Mouse (Mus musculus): ENCODE data around the gene Pde4d. TPM values are rescaled to one million over a fixed set of nuclear protein-coding genes. Genes with fewer than 3 reads are reported as not detected.

Gene Pde4d
- polyA plus RNA-seq, 1 experiment from 2014 or later: 14.8 TPM

GRCm38 (mm10) chr13:108599186-108599900, 149.6 kb downstream of the Pde4d start:
- H3K4me1 ChIP-seq (ENCODE audit: control insufficient read depth, insufficient read depth, low read length): no peaks in the 10 kb centered on the region
- H3K36me3 ChIP-seq (ENCODE audit: control insufficient read depth, insufficient read depth, low read length): no peaks in the 10 kb centered on the region
- no peak overlapping the region for H3K4me3 ChIP-seq (ENCODE audit: low read length)
- H3K27ac ChIP-seq (ENCODE audit: low read depth, low read length): no peak overlapping the region
- H3K27me3 ChIP-seq (ENCODE audit: control insufficient read depth, insufficient read depth, low read length): no peaks in the 10 kb centered on the region
- H3K4me2 ChIP-seq (replicated peaks; ENCODE audit: low read depth, low read length): no peak overlapping the region
- no peak overlapping the region for H3K9ac ChIP-seq (ENCODE audit: low read depth, low read length)
- 74% methylated on average over 6 of the region's 6 CpGs for WGBS
- H3K9me3 ChIP-seq (ENCODE audit: control insufficient read depth, low read length): no peaks in the 10 kb centered on the region
- peak; percentile 35; the same call in 1 of the 2 replicates for ATAC-seq (ENCODE audit: low FRiP score, low TSS enrichment)

GRCm38 (mm10) chr13:108601021-108601420, 151.3 kb downstream of the Pde4d start:
- Histone ChIP-seq H3K9ac (ENCODE audit: low read depth, low read length) (no peak overlapping the region), H3K9me3 (ENCODE audit: control insufficient read depth, low read length) (no peaks in the 10 kb centered on the region), H3K4me3 (ENCODE audit: low read length) (no peak overlapping the region), H3K4me2 (replicated peaks; ENCODE audit: low read depth, low read length) (no peak overlapping the region), H3K27me3 (ENCODE audit: control insufficient read depth, insufficient read depth, low read length) (no peaks in the 10 kb centered on the region), H3K4me1 (ENCODE audit: control insufficient read depth, insufficient read depth, low read length) (no peaks in the 10 kb centered on the region), H3K36me3 (ENCODE audit: control insufficient read depth, insufficient read depth, low read length) (no peaks in the 10 kb centered on the region), H3K27ac (ENCODE audit: low read depth, low read length) (no peak overlapping the region)
- 98% methylated on average over 2 of the region's 2 CpGs for WGBS
- no peak for ATAC-seq (ENCODE audit: low FRiP score, low TSS enrichment)

GRCm38 (mm10) chr13:108603502-108603901, 153.8 kb downstream of the Pde4d start:
- no peaks in the 10 kb centered on the region for H3K27me3 ChIP-seq (ENCODE audit: control insufficient read depth, insufficient read depth, low read length)
- H3K27ac ChIP-seq (ENCODE audit: low read depth, low read length): no peak overlapping the region
- no peak overlapping the region for H3K4me2 ChIP-seq (replicated peaks; ENCODE audit: low read depth, low read length)
- H3K36me3 ChIP-seq (ENCODE audit: control insufficient read depth, insufficient read depth, low read length): no peaks in the 10 kb centered on the region
- no peaks in the 10 kb centered on the region for H3K9me3 ChIP-seq (ENCODE audit: control insufficient read depth, low read length)
- no peaks in the 10 kb centered on the region for H3K4me1 ChIP-seq (ENCODE audit: control insufficient read depth, insufficient read depth, low read length)
- 60% methylated on average over 1 of the region's 1 CpGs for WGBS
- H3K4me3 ChIP-seq (ENCODE audit: low read length): no peak overlapping the region
- no peak overlapping the region for H3K9ac ChIP-seq (ENCODE audit: low read depth, low read length)
- ATAC-seq (ENCODE audit: low FRiP score, low TSS enrichment): no peak

DNA sequence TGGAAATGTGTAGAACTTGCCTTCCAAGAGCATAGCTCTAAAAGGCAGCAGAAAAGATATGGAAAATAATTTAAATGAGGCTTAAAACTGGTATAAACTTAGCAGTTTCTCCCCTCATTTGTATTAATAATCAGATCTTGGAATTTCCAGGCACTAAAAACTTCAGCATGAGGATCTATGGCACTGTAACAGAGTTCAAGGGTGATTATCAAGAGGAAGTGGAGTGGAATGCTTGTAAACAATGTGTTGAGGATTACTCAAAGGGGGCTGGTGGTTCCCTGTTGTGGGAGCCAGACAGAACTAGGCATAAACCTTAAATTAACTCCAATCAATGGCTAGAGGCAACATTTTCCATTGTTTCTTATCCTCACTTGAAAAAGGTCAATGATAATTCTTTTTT, 154.5 kb downstream of the Pde4d start:
- Histone ChIP-seq H3K9me3 (ENCODE audit: control insufficient read depth, low read length) (no peaks in the 10 kb centered on the region), H3K36me3 (ENCODE audit: control insufficient read depth, insufficient read depth, low read length) (no peaks in the 10 kb centered on the region), H3K4me3 (ENCODE audit: low read length) (no peak overlapping the region), H3K27me3 (ENCODE audit: control insufficient read depth, insufficient read depth, low read length) (no peaks in the 10 kb centered on the region), H3K4me1 (ENCODE audit: control insufficient read depth, insufficient read depth, low read length) (no peaks in the 10 kb centered on the region), H3K9ac (ENCODE audit: low read depth, low read length) (no peak overlapping the region), H3K27ac (ENCODE audit: low read depth, low read length) (0 out of 2 replicates have a peak overlapping the region, but pooled peaks have one; percentile 30), H3K4me2 (replicated peaks; ENCODE audit: low read depth, low read length) (no peak overlapping the region)
- no peak for ATAC-seq (ENCODE audit: low FRiP score, low TSS enrichment)

- no peaks in the 10 kb centered on the region for H3K4me1 ChIP-seq (ENCODE audit: control insufficient read depth, insufficient read depth, low read length)
- no peak for ATAC-seq (ENCODE audit: low FRiP score, low TSS enrichment)
- WGBS: 69% methylated on average over 1 of the region's 1 CpGs
Measured at GRCm38 (mm10) chr13:108618207-108618606, 168.5 kb downstream of the Pde4d start.

DNA sequence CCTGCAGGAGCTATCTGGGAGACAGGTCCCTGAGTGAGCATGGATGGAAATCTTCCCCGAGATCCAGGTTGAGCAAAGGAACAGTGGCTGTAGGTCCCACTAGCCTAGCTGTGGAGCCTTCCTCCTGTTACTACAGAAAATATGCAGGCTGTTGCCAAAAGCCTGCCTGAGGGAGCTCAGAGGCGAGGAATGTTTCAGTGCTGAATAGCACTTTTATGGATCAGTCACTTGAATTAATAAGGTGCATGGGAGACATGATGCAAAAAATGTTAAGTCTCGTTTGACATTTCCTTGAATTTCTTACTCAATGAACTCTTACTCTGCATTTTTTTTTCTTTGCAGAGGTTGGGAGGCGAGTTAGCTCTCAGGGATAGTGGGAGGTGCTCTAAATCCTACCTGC, 172.9 kb downstream of the Pde4d start:
- Histone ChIP-seq H3K9ac (ENCODE audit: low read depth, low read length) (no peak overlapping the region), H3K27me3 (ENCODE audit: control insufficient read depth, insufficient read depth, low read length) (no peaks in the 10 kb centered on the region), H3K4me1 (ENCODE audit: control insufficient read depth, insufficient read depth, low read length) (no peaks in the 10 kb centered on the region), H3K4me3 (ENCODE audit: low read length) (no peak overlapping the region), H3K27ac (ENCODE audit: low read depth, low read length) (no peak overlapping the region), H3K9me3 (ENCODE audit: control insufficient read depth, low read length) (no peaks in the 10 kb centered on the region), H3K4me2 (replicated peaks; ENCODE audit: low read depth, low read length) (no peak overlapping the region), H3K36me3 (ENCODE audit: control insufficient read depth, insufficient read depth, low read length) (no peaks in the 10 kb centered on the region)
- 47% methylated on average over 4 of the region's 4 CpGs for WGBS
- ATAC-seq (ENCODE audit: low FRiP score, low TSS enrichment): no peak

More at GRCm38 (mm10) chr13:108618207-108618606, 168.5 kb downstream of the Pde4d start:
- H3K27ac ChIP-seq (ENCODE audit: low read depth, low read length): no peak overlapping the region
- no peaks in the 10 kb centered on the region for H3K27me3 ChIP-seq (ENCODE audit: control insufficient read depth, insufficient read depth, low read length)
- no peaks in the 10 kb centered on the region for H3K9me3 ChIP-seq (ENCODE audit: control insufficient read depth, low read length)
- no peak overlapping the region for H3K9ac ChIP-seq (ENCODE audit: low read depth, low read length)
- no peak overlapping the region for H3K4me3 ChIP-seq (ENCODE audit: low read length)
- H3K4me2 ChIP-seq (replicated peaks; ENCODE audit: low read depth, low read length): no peak overlapping the region
- no peaks in the 10 kb centered on the region for H3K36me3 ChIP-seq (ENCODE audit: control insufficient read depth, insufficient read depth, low read length)

- no peak for ATAC-seq (ENCODE audit: low FRiP score, low TSS enrichment)
Measured at GRCm38 (mm10) chr13:108623929-108624328, 174.2 kb downstream of the Pde4d start.

DNA sequence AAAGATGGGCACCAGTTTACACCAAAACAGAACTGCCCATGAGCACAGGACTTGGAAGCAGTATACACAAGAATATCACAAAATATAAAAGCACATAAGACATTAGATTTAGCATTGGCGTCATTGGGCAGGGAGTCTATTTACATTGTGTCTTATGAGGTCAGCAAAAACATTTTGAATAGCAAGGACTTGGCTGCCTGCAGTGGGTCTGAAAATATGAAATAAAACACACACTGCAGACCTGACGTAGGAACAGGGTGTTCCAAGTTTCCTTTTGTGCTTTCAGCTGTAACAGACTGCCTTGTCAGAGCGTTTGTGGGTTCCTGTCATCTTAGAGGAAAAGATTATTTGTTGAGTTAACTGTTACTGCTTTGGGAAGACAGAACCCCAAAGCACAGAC, 176.4 kb downstream of the Pde4d start:
- H3K27me3 ChIP-seq (ENCODE audit: control insufficient read depth, insufficient read depth, low read length): no peaks in the 10 kb centered on the region
- H3K4me3 ChIP-seq (ENCODE audit: low read length): no peak overlapping the region
- no peaks in the 10 kb centered on the region for H3K36me3 ChIP-seq (ENCODE audit: control insufficient read depth, insufficient read depth, low read length)
- no peaks in the 10 kb centered on the region for H3K4me1 ChIP-seq (ENCODE audit: control insufficient read depth, insufficient read depth, low read length)
- no peak overlapping the region for H3K9ac ChIP-seq (ENCODE audit: low read depth, low read length)
- ATAC-seq (ENCODE audit: low FRiP score, low TSS enrichment): no peak
- H3K4me2 ChIP-seq (replicated peaks; ENCODE audit: low read depth, low read length): no peak overlapping the region
- no peak overlapping the region for H3K27ac ChIP-seq (ENCODE audit: low read depth, low read length)
- no peaks in the 10 kb centered on the region for H3K9me3 ChIP-seq (ENCODE audit: control insufficient read depth, low read length)
- whole genome bisulfite sequencing: 55% methylated on average over 3 of the region's 3 CpGs

More at GRCm38 (mm10) chr13:108623929-108624328, 174.2 kb downstream of the Pde4d start:
- H3K27me3 ChIP-seq (ENCODE audit: control insufficient read depth, insufficient read depth, low read length): no peaks in the 10 kb centered on the region
- no peak overlapping the region for H3K27ac ChIP-seq (ENCODE audit: low read depth, low read length)
- 87% methylated on average over 3 of the region's 3 CpGs for WGBS
- H3K36me3 ChIP-seq (ENCODE audit: control insufficient read depth, insufficient read depth, low read length): no peaks in the 10 kb centered on the region
- H3K9me3 ChIP-seq (ENCODE audit: control insufficient read depth, low read length): no peaks in the 10 kb centered on the region
- H3K4me2 ChIP-seq (replicated peaks; ENCODE audit: low read depth, low read length): no peak overlapping the region
- H3K4me1 ChIP-seq (ENCODE audit: control insufficient read depth, insufficient read depth, low read length): no peaks in the 10 kb centered on the region
- H3K4me3 ChIP-seq (ENCODE audit: low read length): no peak overlapping the region
- H3K9ac ChIP-seq (ENCODE audit: low read depth, low read length): no peak overlapping the region

DNA sequence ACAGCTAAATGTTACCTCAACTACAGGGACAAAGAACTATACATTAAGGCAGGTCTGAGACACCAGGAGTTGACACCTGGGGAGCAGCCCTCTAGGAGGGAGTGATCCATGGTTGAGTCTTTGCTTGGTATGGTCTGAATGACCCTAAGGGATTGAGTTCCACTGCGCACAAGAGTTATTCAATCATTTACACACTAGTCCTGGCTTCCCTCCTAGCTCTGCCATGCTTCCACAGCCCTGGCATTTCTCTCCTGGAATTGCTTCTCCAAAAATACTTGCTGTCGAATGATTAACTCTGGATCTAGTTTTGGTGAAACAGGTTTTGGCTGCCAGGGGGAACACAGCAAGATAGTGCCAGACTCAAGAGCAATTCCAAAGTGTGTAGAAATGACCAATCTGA, 178.8 kb downstream of the Pde4d start:
- ATAC-seq (ENCODE audit: low FRiP score, low TSS enrichment): peak; percentile 46; the same call in 1 of the 2 replicates

More for the DNA sequence above, 178.8 kb downstream of the Pde4d start:
- peaks cover 3% of the 10 kb centered on the region; the same call in 1 of the 2 replicates for H3K4me1 ChIP-seq (ENCODE audit: control insufficient read depth, insufficient read depth, low read length)
- no peak overlapping the region for H3K4me3 ChIP-seq (ENCODE audit: low read length)
- no peak overlapping the region for H3K4me2 ChIP-seq (replicated peaks; ENCODE audit: low read depth, low read length)
- H3K9me3 ChIP-seq (ENCODE audit: control insufficient read depth, low read length): no peaks in the 10 kb centered on the region
- no peaks in the 10 kb centered on the region for H3K27me3 ChIP-seq (ENCODE audit: control insufficient read depth, insufficient read depth, low read length)
- H3K36me3 ChIP-seq (ENCODE audit: control insufficient read depth, insufficient read depth, low read length): no peaks in the 10 kb centered on the region
- H3K27ac ChIP-seq (ENCODE audit: low read depth, low read length): no peak overlapping the region
- 89% methylated on average over 2 of the region's 2 CpGs for WGBS
- no peak overlapping the region for H3K9ac ChIP-seq (ENCODE audit: low read depth, low read length)

Measured in kidney, embryonic 14.5 days (tissue).